Mouse (Mus musculus) urinary bladder, postnatal 0 days (tissue): Measurements from ENCODE around the gene Serpinb1c. TPM values are rescaled to one million over a fixed set of nuclear protein-coding genes. Genes with fewer than 3 reads are reported as not detected.

Source experiments
- polyA plus RNA-seq: library from polyadenylated mRNA; unstranded; fragments of >200 nt; fragmentation: Nextera tagmentation; extraction: Ambion mirVana; gene quantifications from 2 replicates; pipeline ENCODE4 v1.2.1, GENCODE M21; 2015

The Serpinb1c gene
- polyA plus RNA-seq: 0.22 and 0.31 TPM in 2 replicates

GRCm38 (mm10) chr13:32898111-32898510 lies at the start of gene Serpinb1c:
Serpinb1c (minus strand) TSS chr13:32898211.

GRCm38 (mm10) chr13:32850668-32851404 lies 47.2 kb downstream of the Serpinb1c start, which contains the start of gene Serpinb1a:
Serpinb1a (minus strand) TSS chr13:32851185.

Other genes with a start within 250 kb of the Serpinb1c start
- gene Mylk4, start 114.3 kb downstream of the Serpinb1c start, polyA plus RNA-seq: 0.07 TPM in 1 of 2 replicates, not detected in the other
- gene Wrnip1, start 96.2 kb downstream of the Serpinb1c start, polyA plus RNA-seq: 12.5 and 14.3 TPM in 2 replicates
- not detected in 2 replicates for gene D930007J09Rik, start 95.4 kb downstream of the Serpinb1c start, polyA plus RNA-seq
- 50.3 and 57.8 TPM in 2 replicates for gene Serpinb1a, start 47.0 kb downstream of the Serpinb1c start, polyA plus RNA-seq
- gene Serpinb6b, start 67.0 kb upstream of the Serpinb1c start, polyA plus RNA-seq: 44.0 and 44.5 TPM in 2 replicates
- gene Serpinb9, start 105.0 kb upstream of the Serpinb1c start, polyA plus RNA-seq: 15.2 and 15.3 TPM in 2 replicates
- 1.7 and 2.3 TPM in 2 replicates for gene Serpinb9b, start 129.2 kb upstream of the Serpinb1c start, polyA plus RNA-seq
- gene Serpinb1b, start 180.4 kb upstream of the Serpinb1c start, polyA plus RNA-seq: 0.29 TPM in 1 of 2 replicates, not detected in the other